Mouse (Mus musculus) midbrain, embryonic 16.5 days (tissue): ENCODE data around the gene Me1. TPM values are rescaled to one million over a fixed set of nuclear protein-coding genes. Genes with fewer than 3 reads are reported as not detected.
A peak's percentile ranks its signal among the peaks of the same experiment; 100 is the strongest.

Experiments
- ATAC-seq: fragments of 200-750 bp; cut with Nextera tagmentation; 2 replicates; pipeline ENCODE4 v1.8.0; 2017; ENCODE audit warnings: moderate TSS enrichment
- H3K27ac ChIP-seq: fragments of 300-500 bp; sonication (generic); 2 replicates; pipeline ENCODE4 v1.5.1; 2014; ENCODE audit warnings: mild to moderate bottlenecking, low read length, mixed read lengths
- H3K27me3 ChIP-seq: fragments of 300-500 bp; sonication (generic); 2 replicates; pipeline ENCODE4 v1.6.1; 2014; ENCODE audit warnings: low read depth, low read length, mixed read lengths; ENCODE audit not compliant: control insufficient read depth, insufficient read depth
- H3K36me3 ChIP-seq: fragments of 300-500 bp; sonication (generic); 2 replicates; pipeline ENCODE4 v1.6.1; 2014; ENCODE audit warnings: mild to moderate bottlenecking, low read length, moderate library complexity, mixed read lengths; ENCODE audit not compliant: control insufficient read depth, insufficient read depth
- H3K4me1 ChIP-seq: fragments of 300-500 bp; sonication (generic); 2 replicates; pipeline ENCODE4 v1.6.1; 2014; ENCODE audit warnings: mild to moderate bottlenecking, low read length, mixed read lengths; ENCODE audit not compliant: control insufficient read depth, insufficient read depth
- H3K4me2 ChIP-seq: fragments of 300-500 bp; sonication (generic); 2 replicates; pipeline ENCODE4 v1.6.1; 2014; ENCODE audit warnings: mild to moderate bottlenecking, low read length, mixed read lengths
- H3K4me3 ChIP-seq: fragments of 300-500 bp; sonication (generic); 2 replicates; pipeline ENCODE4 v1.5.1; 2014; ENCODE audit warnings: low read depth, mild to moderate bottlenecking, low read length, moderate library complexity, mixed read lengths
- H3K9ac ChIP-seq: fragments of 300-500 bp; sonication (generic); 2 replicates; pipeline ENCODE4 v1.6.1; 2014; ENCODE audit warnings: low read depth, low read length, mixed read lengths
- H3K9me3 ChIP-seq: fragments of 300-500 bp; sonication (generic); replicated peaks from 2 replicates; pipeline ENCODE4 v1.6.1; 2014; ENCODE audit warnings: mild to moderate bottlenecking, low read length, mixed read lengths; ENCODE audit not compliant: control insufficient read depth, poor library complexity, severe bottlenecking
- WGBS: fragments of 180-500 bp; shearing (Covaris S2); extraction: QIAGEN DNeasy Blood & Tissue Kit; methylation state at CpG from one replicate; pipeline ENCODE4 v1.1.7; 2014; 5-methylcytosine and 5-hydroxymethylcytosine counted together
- polyA plus RNA-seq: library from polyadenylated mRNA; unstranded; fragments of >200 nt; fragmentation: Nextera tagmentation; extraction: Ambion mirVana; gene quantifications from 2 replicates; pipeline ENCODE4 v1.2.1, GENCODE M21; 2015

Me1 gene
- polyA plus RNA-seq, 1 experiment from 2014 or later: 51.5 TPM

- Histone ChIP-seq H3K36me3 (0 out of 2 replicates have a peak, but pooled peaks cover 2% of the 10 kb centered on the region), H3K4me1 (peaks cover 15% of the 10 kb centered on the region), H3K27me3 (no peaks in the 10 kb centered on the region), H3K9ac (0 out of 2 replicates have a peak overlapping the region, but pooled peaks have one; percentile 54), H3K4me3 (peak overlapping the region; percentile 68), H3K9me3 (no peaks in the 10 kb centered on the region), H3K27ac (no peak overlapping the region), H3K4me2 (peak overlapping the region; percentile 85)
- 28% methylated on average over 8 of the region's 8 CpGs for WGBS
- ATAC-seq: no peak
These were observed 124.8 kb downstream of the Me1 start for GRCm38 (mm10) chr9:86570946-86571345.

- Histone ChIP-seq H3K27me3 (no peaks in the 10 kb centered on the region), H3K4me3 (peak overlapping the region; percentile 68), H3K9me3 (no peaks in the 10 kb centered on the region), H3K36me3 (0 out of 2 replicates have a peak, but pooled peaks cover 2% of the 10 kb centered on the region), H3K4me2 (peak overlapping the region; percentile 85), H3K27ac (no peak overlapping the region), H3K4me1 (peaks cover 15% of the 10 kb centered on the region), H3K9ac (peak overlapping the region; percentile 3; the same call in 1 of the 2 replicates)
- no peak for ATAC-seq
- 75% methylated on average over 10 of the region's 10 CpGs for WGBS
These were observed 125.4 kb downstream of the Me1 start for GRCm38 (mm10) chr9:86570261-86570890.

DNA sequence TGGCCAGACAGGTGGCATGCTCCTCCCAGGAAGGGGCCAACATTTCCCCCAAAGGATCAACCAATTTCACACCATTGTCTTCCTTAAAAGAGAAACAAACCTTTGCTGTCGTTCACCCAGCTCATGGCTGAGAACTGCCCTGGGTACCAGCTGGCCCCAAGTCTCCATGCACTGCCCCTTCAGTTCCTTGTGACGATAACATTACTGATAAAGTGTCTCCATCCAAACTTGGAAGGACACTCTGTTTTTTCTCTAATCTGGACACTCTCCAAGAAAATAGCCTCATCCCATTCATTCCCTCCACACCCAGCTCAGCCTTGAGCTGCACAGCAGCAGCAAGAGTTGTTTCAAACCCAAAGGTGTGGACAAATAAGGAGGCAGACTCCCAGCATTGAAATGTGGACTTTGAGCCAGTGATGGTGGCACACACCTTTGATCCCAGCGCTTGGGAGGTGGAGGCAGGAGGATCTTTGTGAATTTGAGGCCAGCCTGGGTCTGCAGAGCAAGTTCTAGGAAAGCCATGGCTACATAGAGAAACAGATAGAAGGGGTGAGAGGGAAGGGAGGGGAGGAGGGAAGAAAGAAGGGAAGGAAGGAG, 126.3 kb downstream of the Me1 start:
- Histone ChIP-seq H3K27ac (no peak overlapping the region), H3K9ac (no peak overlapping the region), H3K4me1 (peaks cover 15% of the 10 kb centered on the region), H3K4me3 (no peak overlapping the region), H3K4me2 (no peak overlapping the region), H3K36me3 (0 out of 2 replicates have a peak, but pooled peaks cover 2% of the 10 kb centered on the region), H3K27me3 (no peaks in the 10 kb centered on the region), H3K9me3 (no peaks in the 10 kb centered on the region)
- WGBS: 83% methylated on average over 3 of the region's 3 CpGs
- no peak for ATAC-seq

- Histone ChIP-seq H3K27ac (no peak overlapping the region), H3K9me3 (no peaks in the 10 kb centered on the region), H3K4me2 (no peak overlapping the region), H3K4me3 (no peak overlapping the region), H3K27me3 (no peaks in the 10 kb centered on the region), H3K9ac (no peak overlapping the region), H3K4me1 (no peaks in the 10 kb centered on the region), H3K36me3 (peaks cover 31% of the 10 kb centered on the region)
- WGBS: 89% methylated on average over 3 of the region's 3 CpGs
- no peak for ATAC-seq
These were observed 135.2 kb downstream of the Me1 start for GRCm38 (mm10) chr9:86560543-86560942.

GRCm38 (mm10) chr9:86554641-86555040, 141.1 kb downstream of the Me1 start:
- Histone ChIP-seq H3K9ac (no peak overlapping the region), H3K36me3 (peaks cover 50% of the 10 kb centered on the region), H3K4me3 (no peak overlapping the region), H3K4me2 (no peak overlapping the region), H3K9me3 (no peaks in the 10 kb centered on the region), H3K27me3 (no peaks in the 10 kb centered on the region), H3K4me1 (no peaks in the 10 kb centered on the region), H3K27ac (no peak overlapping the region)
- ATAC-seq: no peak
- 90% methylated on average over 4 of the region's 4 CpGs for WGBS

- no peak overlapping the region for H3K4me2 ChIP-seq
- H3K36me3 ChIP-seq: peaks cover 49% of the 10 kb centered on the region
- no peaks in the 10 kb centered on the region for H3K4me1 ChIP-seq
- no peak overlapping the region for H3K27ac ChIP-seq
- 88% methylated on average over 9 of the region's 9 CpGs for WGBS
- no peaks in the 10 kb centered on the region for H3K9me3 ChIP-seq
- H3K4me3 ChIP-seq: no peak overlapping the region
- no peak overlapping the region for H3K9ac ChIP-seq
- ATAC-seq: no peak
- no peaks in the 10 kb centered on the region for H3K27me3 ChIP-seq
These were observed 141.9 kb downstream of the Me1 start for GRCm38 (mm10) chr9:86553886-86554285.

DNA sequence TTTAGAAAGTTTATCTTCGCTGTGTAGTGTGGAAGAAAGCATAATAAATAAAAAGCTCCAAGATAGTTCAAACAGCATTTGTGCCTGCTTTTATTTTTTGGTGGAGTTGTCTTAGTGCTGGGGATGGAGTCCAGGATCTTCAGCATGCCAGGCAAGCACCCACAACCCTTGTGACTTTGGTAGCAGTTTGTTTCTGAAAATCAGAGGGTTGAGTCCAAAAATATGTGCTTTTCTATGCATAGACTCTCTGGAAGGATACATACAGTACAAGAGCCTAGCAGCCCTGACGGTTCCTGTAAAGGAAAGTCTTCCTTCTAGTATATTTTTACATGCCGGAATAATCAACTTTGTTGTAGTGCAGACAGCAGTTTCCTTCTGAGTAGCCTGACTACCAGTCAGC, 145.0 kb downstream of the Me1 start:
- 93% methylated on average over 3 of the region's 3 CpGs for WGBS
- Histone ChIP-seq H3K36me3 (peaks cover 45% of the 10 kb centered on the region), H3K4me1 (no peaks in the 10 kb centered on the region), H3K27ac (no peak overlapping the region), H3K9ac (no peak overlapping the region), H3K9me3 (no peaks in the 10 kb centered on the region), H3K4me3 (no peak overlapping the region), H3K27me3 (no peaks in the 10 kb centered on the region), H3K4me2 (no peak overlapping the region)
- ATAC-seq: no peak

DNA sequence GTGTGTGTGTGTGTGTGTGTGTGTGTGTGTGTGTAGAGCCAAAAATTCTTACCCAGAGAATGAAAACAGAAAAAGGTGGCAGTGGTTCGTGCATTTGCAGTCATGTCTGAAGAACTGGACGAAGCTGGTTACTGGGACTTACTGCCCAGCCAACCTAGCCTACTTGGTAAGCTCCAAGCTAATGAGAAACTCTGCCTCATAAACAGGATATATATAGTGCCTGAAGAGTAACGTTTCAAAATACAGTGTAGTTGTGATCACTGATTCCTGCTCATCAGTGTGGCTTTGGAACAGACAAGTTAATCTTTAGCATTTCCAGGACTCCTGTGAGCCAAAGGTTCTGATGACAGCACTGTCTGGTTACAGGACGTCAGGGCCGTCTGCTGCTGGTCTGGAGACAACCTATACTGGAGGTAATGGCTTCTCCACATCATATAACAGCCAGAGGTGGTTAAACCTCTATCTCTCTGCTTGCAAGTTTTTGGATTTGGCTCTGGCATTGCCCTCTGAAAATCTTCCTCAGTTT, 146.1 kb downstream of the Me1 start:
- no peaks in the 10 kb centered on the region for H3K4me1 ChIP-seq
- no peak overlapping the region for H3K27ac ChIP-seq
- no peak overlapping the region for H3K9ac ChIP-seq
- peaks cover 45% of the 10 kb centered on the region for H3K36me3 ChIP-seq
- H3K4me2 ChIP-seq: no peak overlapping the region
- no peak for ATAC-seq
- WGBS: 94% methylated on average over 5 of the region's 5 CpGs
- H3K4me3 ChIP-seq: no peak overlapping the region
- H3K27me3 ChIP-seq: no peaks in the 10 kb centered on the region
- H3K9me3 ChIP-seq: no peaks in the 10 kb centered on the region

GRCm38 (mm10) chr9:86544559-86544958, 151.2 kb downstream of the Me1 start:
- Histone ChIP-seq H3K27me3 (no peaks in the 10 kb centered on the region), H3K4me3 (no peak overlapping the region), H3K4me1 (no peaks in the 10 kb centered on the region), H3K27ac (no peak overlapping the region), H3K4me2 (no peak overlapping the region), H3K36me3 (peaks cover 38% of the 10 kb centered on the region), H3K9me3 (no peaks in the 10 kb centered on the region), H3K9ac (no peak overlapping the region)
- 74% methylated on average over 1 of the region's 1 CpGs for WGBS
- no peak for ATAC-seq
